Mouse (Mus musculus) hindbrain, postnatal 0 days (tissue): Measurements from ENCODE around the gene Psmd9. TPM values are rescaled to one million over a fixed set of nuclear protein-coding genes. Genes with fewer than 3 reads are reported as not detected.
"Not testable (repeated sequence)": the region's sequence is repeated elsewhere in the genome, so short reads cannot be mapped to it uniquely, and the experiment has no call there.

ENCODE experiments used
- ATAC-seq: fragments of 200-750 bp; cut with Nextera tagmentation; 2 replicates; pipeline ENCODE4 v1.8.0; 2017; ENCODE audit warnings: mild to moderate bottlenecking, moderate TSS enrichment, moderate library complexity
- DNase-seq: peaks from one replicate; pipeline ENCODE4 v3.0.0-alpha.2; 2015; ENCODE audit warnings: low spot score
- H3K27ac ChIP-seq: fragments of 300-500 bp; sonication (generic); 2 replicates; pipeline ENCODE4 v1.5.1; 2014; ENCODE audit warnings: mild to moderate bottlenecking
- H3K27me3 ChIP-seq: fragments of 300-500 bp; sonication (generic); 2 replicates; pipeline ENCODE4 v1.6.1; 2014; ENCODE audit warnings: low read length, mixed read lengths; ENCODE audit not compliant: insufficient read depth
- H3K36me3 ChIP-seq: fragments of 300-500 bp; sonication (generic); 2 replicates; pipeline ENCODE4 v1.6.1; 2014; ENCODE audit warnings: low read length, mixed read lengths; ENCODE audit not compliant: insufficient read depth
- H3K4me1 ChIP-seq: fragments of 300-500 bp; sonication (generic); 2 replicates; pipeline ENCODE4 v1.6.1; 2014; ENCODE audit warnings: antibody characterized with exemption, low read length, mixed read lengths; ENCODE audit not compliant: insufficient read depth
- H3K4me2 ChIP-seq: fragments of 300-500 bp; sonication (generic); 2 replicates; pipeline ENCODE4 v1.6.1; 2014; ENCODE audit warnings: low read depth, mild to moderate bottlenecking, low read length, moderate library complexity, mixed read lengths
- H3K4me3 ChIP-seq: fragments of 300-500 bp; sonication (generic); 2 replicates; pipeline ENCODE4 v1.5.1; 2014; ENCODE audit warnings: low read length
- H3K9ac ChIP-seq: fragments of 300-500 bp; sonication (generic); replicated peaks from 2 replicates; pipeline ENCODE4 v1.6.1; 2014; ENCODE audit warnings: mild to moderate bottlenecking, low read length, moderate library complexity, mixed read lengths
- H3K9me3 ChIP-seq: fragments of 300-500 bp; sonication (generic); 2 replicates; pipeline ENCODE4 v1.6.1; 2016; ENCODE audit warnings: low read length, mixed read lengths
- CTCF ChIP-seq: IDR thresholded peaks from 2 replicates; pipeline ENCODE4 v1.5.1; 2016; ENCODE audit warnings: antibody characterized with exemption, control low read depth, low read depth
- WGBS: fragments of 180-500 bp; shearing (Covaris S2); extraction: QIAGEN DNeasy Blood & Tissue Kit; methylation state at CpG from one replicate; pipeline ENCODE4 v1.1.7; 2014; 5-methylcytosine and 5-hydroxymethylcytosine counted together
- polyA plus RNA-seq: library from polyadenylated mRNA; unstranded; fragments of >200 nt; fragmentation: Nextera tagmentation; extraction: Ambion mirVana; gene quantifications from 2 replicates; pipeline ENCODE4 v1.2.1, GENCODE M21; 2015
- total RNA-seq: library from RNA; depleted of rRNA; stranded (reverse); fragments of >200 nt; gene quantifications from 2 replicates; pipeline ENCODE4 v1.2.3, GENCODE M21; 2014

Gene Psmd9
- total and polyA plus RNA-seq, 2 experiments from 2014 or later = 30.8 to 86.1 TPM

DNA sequence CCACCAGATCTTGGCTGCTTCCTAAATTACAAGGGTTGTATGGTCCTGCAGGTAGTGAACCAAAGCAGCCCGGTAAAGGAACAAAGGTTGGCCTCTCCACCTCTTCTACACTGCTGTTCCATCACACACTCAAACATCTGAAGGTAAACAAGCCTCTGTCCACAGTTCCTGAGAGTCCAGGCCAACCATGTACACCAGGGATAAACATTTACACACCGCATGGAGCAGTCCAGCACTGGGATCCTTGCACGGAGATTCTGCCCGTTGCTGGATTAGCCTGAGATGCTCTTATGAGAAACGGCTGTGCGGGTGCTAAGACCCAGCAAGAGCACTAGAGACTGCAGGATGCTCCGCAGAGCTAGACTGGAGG, 32.3 kb downstream of the Psmd9 start:
- ATAC-seq (no peak), DNase-seq (no peak)
- Histone ChIP-seq H3K9ac (no peak overlapping the region), H3K4me2 (no peak overlapping the region), H3K36me3 (no peaks in the 10 kb centered on the region), H3K9me3 (no peaks in the 10 kb centered on the region), H3K4me1 (no peaks in the 10 kb centered on the region), H3K4me3 (no peak overlapping the region), H3K27me3 (no peaks in the 10 kb centered on the region), H3K27ac (peak overlapping the region; percentile 64)
- TF ChIP-seq CTCF = no peak
- WGBS = 73% methylated on average over 7 of the region's 7 CpGs

DNA sequence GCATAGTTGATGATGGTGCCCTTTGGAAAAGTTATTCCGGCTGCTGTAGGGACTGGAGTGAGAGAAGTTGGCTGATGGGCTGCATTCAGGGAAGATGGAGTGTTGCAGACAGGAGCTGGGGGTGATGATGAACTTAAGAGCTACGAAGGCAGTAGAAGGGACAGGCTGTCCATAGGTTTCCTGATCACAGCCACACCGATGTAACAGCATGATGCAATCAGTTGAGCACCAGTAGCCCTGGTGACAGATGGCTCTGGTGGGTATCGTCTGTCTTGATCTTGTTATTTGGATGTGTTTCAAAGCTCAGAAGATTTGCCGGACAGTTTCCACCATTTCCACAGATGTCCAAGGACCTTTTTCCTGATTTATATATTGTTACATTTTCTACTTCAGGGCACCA, 32.8 kb downstream of the Psmd9 start:
- Histone ChIP-seq H3K36me3 (no peaks in the 10 kb centered on the region), H3K4me2 (no peak overlapping the region), H3K27ac (peak overlapping the region; percentile 64), H3K4me1 (no peaks in the 10 kb centered on the region), H3K9me3 (no peaks in the 10 kb centered on the region), H3K4me3 (no peak overlapping the region), H3K27me3 (no peaks in the 10 kb centered on the region), H3K9ac (no peak overlapping the region)
- ATAC-seq (no peak), DNase-seq (peak; percentile 24)
- TF ChIP-seq CTCF = no peak
- WGBS = 69% methylated on average over 5 of the region's 5 CpGs

DNA sequence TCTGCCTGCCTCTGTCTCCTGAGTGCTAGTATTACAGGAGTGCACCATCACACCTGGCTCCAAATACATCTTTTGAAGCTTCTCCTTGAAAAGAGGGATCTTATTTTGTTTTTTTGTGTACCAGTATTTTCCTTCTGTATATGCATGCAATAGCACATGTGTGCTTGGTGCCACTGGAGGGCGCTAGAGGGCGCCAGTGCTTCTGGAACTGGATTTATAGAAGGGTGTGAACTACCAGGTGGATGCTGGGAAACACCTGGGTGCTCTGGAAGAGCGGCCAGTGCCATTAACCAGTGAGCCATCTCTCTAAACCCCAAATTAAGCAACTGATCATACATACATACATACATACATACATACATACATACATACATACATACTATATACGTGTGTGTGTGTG, 33.6 kb downstream of the Psmd9 start:
- not testable (repeated sequence) for ATAC-seq, DNase-seq
- 41% methylated on average over 4 of the region's 4 CpGs for WGBS

DNA sequence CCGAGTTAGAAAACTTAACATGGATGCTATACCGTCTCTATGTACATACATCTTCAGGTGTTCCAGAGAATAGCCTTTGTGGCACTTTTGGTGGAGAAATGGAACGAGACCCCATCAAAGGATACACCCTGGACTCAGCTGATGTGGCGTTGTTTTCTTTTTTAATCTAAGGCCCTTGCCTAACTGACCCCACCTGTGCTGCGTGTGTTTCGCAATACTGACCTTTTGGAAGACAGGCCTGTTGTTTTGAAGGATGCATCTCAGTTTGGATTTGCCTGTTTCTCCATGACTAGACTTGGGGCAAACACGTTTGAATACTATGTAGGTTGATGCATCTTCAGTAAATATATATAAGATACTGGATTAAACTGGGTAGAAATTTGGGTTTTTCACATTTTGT, 34.4 kb downstream of the Psmd9 start:
- H3K27ac ChIP-seq, ATAC-seq, H3K4me2 ChIP-seq, H3K27me3 ChIP-seq, H3K4me1 ChIP-seq, H3K9ac ChIP-seq, H3K36me3 ChIP-seq, H3K9me3 ChIP-seq, H3K4me3 ChIP-seq, DNase-seq: not testable (repeated sequence)
- 92% methylated on average over 7 of the region's 7 CpGs for WGBS

More for the DNA sequence above, 33.6 kb downstream of the Psmd9 start:
- not testable (repeated sequence) for H3K4me2 ChIP-seq, H3K9ac ChIP-seq, H3K4me1 ChIP-seq, H3K27ac ChIP-seq, H3K36me3 ChIP-seq, H3K27me3 ChIP-seq, H3K9me3 ChIP-seq, H3K4me3 ChIP-seq

DNA sequence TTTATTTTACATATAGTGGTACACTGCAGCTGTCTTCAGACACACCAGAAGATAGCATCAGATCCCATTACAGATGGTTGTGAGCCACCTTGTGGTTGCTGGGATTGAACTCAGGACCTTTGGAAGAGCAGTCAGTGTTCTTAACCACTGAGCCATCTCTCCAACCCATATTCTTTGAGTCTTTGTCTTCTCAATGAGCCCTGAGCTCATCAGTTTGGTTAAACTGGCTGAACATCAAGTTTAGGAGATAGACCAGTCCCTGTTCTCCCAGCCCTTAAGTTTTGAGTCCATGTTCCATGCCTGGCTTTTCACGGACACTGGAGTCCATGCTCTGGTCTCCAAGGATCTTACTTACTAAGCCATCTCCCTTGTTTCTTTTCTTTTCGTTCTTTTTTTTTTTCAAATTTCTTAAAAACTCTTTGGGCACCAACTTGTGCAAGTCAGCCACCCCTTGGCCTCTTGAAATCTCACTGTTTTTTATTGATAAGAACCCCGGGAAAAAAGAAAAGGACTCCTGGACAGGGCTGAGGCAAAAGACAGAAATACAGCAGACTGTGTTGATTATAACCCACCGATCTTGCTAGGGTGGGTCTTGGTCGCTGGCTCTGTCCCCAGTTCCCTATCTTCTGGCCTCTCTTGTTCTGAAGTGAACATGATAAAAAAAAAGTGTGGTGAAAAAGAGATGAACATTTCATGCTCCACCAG, 53.3 kb downstream of the Psmd9 start:
- H3K9me3 ChIP-seq, H3K27ac ChIP-seq, H3K4me3 ChIP-seq: not testable (repeated sequence)

DNA sequence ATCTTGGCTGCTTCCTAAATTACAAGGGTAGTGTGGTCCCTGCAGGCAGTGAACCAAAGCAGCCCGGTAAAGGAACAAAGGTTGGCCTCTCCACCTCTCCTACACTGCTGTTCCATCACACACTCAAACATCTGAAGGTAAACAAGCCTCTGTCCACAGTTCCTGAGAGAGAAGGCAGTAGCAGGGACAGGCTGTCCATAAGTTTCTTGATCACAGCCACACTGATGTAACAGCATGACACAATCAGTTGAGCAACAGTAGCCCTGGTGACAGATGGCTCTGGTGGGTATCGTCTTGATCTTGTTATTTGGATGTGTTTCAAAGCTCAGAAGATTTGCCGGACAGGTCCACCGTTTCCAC, 53.8 kb downstream of the Psmd9 start:
- DNase-seq (peak; percentile 23), ATAC-seq (0 out of 2 replicates have a peak, but pooled peaks have one; percentile 38)
- H3K27ac ChIP-seq = no peak overlapping the region
- no peak overlapping the region for H3K4me3 ChIP-seq
- H3K4me2 ChIP-seq = no peak overlapping the region
- no peaks in the 10 kb centered on the region for H3K4me1 ChIP-seq
- WGBS = 59% methylated on average over 4 of the region's 4 CpGs
- H3K9me3 ChIP-seq = no peaks in the 10 kb centered on the region
- no peaks in the 10 kb centered on the region for H3K27me3 ChIP-seq
- H3K9ac ChIP-seq = no peak overlapping the region
- no peaks in the 10 kb centered on the region for H3K36me3 ChIP-seq
- TF ChIP-seq CTCF = no peak

More for the DNA sequence above, 53.3 kb downstream of the Psmd9 start:
- H3K9ac ChIP-seq, ATAC-seq, H3K36me3 ChIP-seq, DNase-seq, H3K27me3 ChIP-seq, H3K4me1 ChIP-seq, H3K4me2 ChIP-seq: not testable (repeated sequence)
- 88% methylated on average over 3 of the region's 5 CpGs for WGBS

DNA sequence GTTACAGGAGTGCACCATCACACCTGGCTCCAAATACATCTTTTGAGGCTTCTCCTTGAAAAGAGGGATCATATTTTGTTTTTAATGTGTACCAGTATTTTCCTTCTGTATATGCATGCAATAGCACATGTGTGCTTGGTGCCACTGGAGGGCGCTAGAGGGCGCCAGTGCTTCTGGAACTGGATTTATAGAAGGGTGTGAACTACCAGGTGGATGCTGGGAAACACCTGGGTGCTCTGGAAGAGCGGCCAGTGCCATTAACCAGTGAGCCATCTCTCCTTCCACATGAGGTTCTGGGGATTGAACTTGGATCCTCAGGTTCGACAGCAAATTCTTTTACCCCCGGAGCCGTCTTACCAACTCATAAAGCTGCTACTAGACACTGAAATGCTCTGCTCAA, 54.6 kb downstream of the Psmd9 start:
- 52% methylated on average over 6 of the region's 6 CpGs for WGBS
- H3K27me3 ChIP-seq, H3K9me3 ChIP-seq, ATAC-seq, H3K4me2 ChIP-seq, H3K36me3 ChIP-seq, H3K4me3 ChIP-seq, H3K4me1 ChIP-seq, H3K27ac ChIP-seq, H3K9ac ChIP-seq, DNase-seq: not testable (repeated sequence)
